Mouse (Mus musculus) cerebellum, adult 9-10 months (tissue): ENCODE results near the gene Arhgef3.
A peak's percentile ranks its signal among the peaks of the same experiment; 100 is the strongest.

Experiments used
- DNase-seq: peaks from one replicate; pipeline ENCODE4 v3.0.0; 2022

The Arhgef3 gene

DNA sequence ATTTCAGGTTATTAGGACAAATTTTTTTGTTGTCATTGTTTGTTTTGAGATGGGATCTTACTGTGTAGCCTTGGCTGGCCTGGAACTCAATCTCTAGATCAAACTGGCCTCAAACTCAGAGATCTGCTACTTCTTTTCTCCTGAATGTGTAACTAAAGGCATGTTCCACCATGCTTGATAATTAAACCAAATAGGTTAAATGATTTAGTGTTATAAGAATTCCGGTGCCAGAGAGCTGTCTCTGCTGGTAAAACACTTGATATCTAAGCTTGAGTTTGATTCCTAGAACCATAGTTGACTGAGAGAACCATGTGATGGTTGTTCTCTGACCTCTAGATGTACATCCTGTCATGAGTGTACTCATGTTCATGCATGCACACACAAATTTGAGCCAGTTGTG, 321.4 kb downstream of the Arhgef3 start:
- no peak for DNase-seq

- DNase-seq = no peak
Measured at GRCm38 (mm10) chr14:27436826-27437225, 322.1 kb downstream of the Arhgef3 start.

DNA sequence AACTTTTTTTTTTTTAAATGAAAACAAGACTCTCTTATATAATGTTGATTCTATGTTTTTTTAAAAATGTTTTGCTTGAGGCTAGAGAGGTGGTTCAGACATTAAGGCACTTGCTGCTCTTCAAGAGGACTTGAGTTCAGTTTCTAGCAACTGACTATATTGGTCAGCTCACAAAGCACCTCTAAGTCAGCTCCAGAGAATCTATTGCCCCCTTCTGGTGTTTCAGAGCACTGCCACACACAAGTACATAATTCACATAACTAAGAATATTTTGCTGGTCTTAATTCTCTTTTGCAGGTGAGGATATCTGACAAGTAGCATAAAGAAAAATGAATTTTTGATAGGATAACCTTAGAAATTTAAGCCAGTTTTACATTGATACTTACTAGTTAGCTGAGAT, 326.2 kb downstream of the Arhgef3 start:
- no peak for DNase-seq

- DNase-seq = peak; percentile 55
Measured at GRCm38 (mm10) chr14:27444851-27445281, 330.2 kb downstream of the Arhgef3 start.

- DNase-seq = no peak
Measured at GRCm38 (mm10) chr14:27446963-27447362, 332.3 kb downstream of the Arhgef3 start.
